Mouse (Mus musculus): ENCODE results near the gene Rspry1.
A peak's percentile ranks its signal among the peaks of the same experiment; 100 is the strongest.

Gene Rspry1

GRCm38 (mm10) chr8:94684287-94684686, 82.5 kb downstream of the Rspry1 start:
- DNase-seq (ENCODE audit: low spot score): no peak

- peak; percentile 90 for DNase-seq (ENCODE audit: low spot score)
Observed at GRCm38 (mm10) chr8:94685953-94686352, 84.2 kb downstream of the Rspry1 start.

- DNase-seq (ENCODE audit: low spot score): no peak
Observed at GRCm38 (mm10) chr8:94694701-94695100, 93.0 kb downstream of the Rspry1 start.

- no peak for DNase-seq (ENCODE audit: low spot score)
Observed at GRCm38 (mm10) chr8:94695341-94695993, 93.7 kb downstream of the Rspry1 start.

- DNase-seq (ENCODE audit: low spot score): no peak
Observed at GRCm38 (mm10) chr8:94695994-94696384, 94.3 kb downstream of the Rspry1 start, which contains the start of gene Pllp. Gene Pllp (minus strand): TSS chr8:94696278.

- no peak for DNase-seq (ENCODE audit: low spot score)
Observed at GRCm38 (mm10) chr8:94696566-94696965, 94.8 kb downstream of the Rspry1 start.

- no peak for DNase-seq (ENCODE audit: low spot score)
Observed at GRCm38 (mm10) chr8:94697956-94698355, 96.2 kb downstream of the Rspry1 start.

GRCm38 (mm10) chr8:94699366-94699765, 97.6 kb downstream of the Rspry1 start:
- no peak for DNase-seq (ENCODE audit: low spot score)

GRCm38 (mm10) chr8:94700421-94700935, 98.7 kb downstream of the Rspry1 start:
- no peak for DNase-seq (ENCODE audit: low spot score)

- no peak for DNase-seq (ENCODE audit: low spot score)
Observed at GRCm38 (mm10) chr8:94702156-94702555, 100.4 kb downstream of the Rspry1 start.

GRCm38 (mm10) chr8:94702844-94703813, 101.4 kb downstream of the Rspry1 start:
- DNase-seq (ENCODE audit: low spot score): peak; percentile 87

- DNase-seq (ENCODE audit: low spot score): peak; percentile 98
Observed at GRCm38 (mm10) chr8:94703972-94704668, 102.4 kb downstream of the Rspry1 start.

- DNase-seq (ENCODE audit: low spot score): no peak
Observed at GRCm38 (mm10) chr8:94704669-94704984, 102.9 kb downstream of the Rspry1 start.

- DNase-seq (ENCODE audit: low spot score): no peak
Observed at GRCm38 (mm10) chr8:94705581-94706245, 104.0 kb downstream of the Rspry1 start.

GRCm38 (mm10) chr8:94706732-94707395, 105.1 kb downstream of the Rspry1 start:
- no peak for DNase-seq (ENCODE audit: low spot score)

Measured in adipocyte (in vitro differentiated cells).